ENCODE assay signal across 8 mouse cellular contexts in genomic region chr5:138619211-138620128, GRCm38 (mm10). TPM values are rescaled to one million over a fixed set of nuclear protein-coding genes. Genes with fewer than 3 reads are reported as not detected.
DNase-seq lines count a peak whose midpoint lies in the region; ATAC-seq lines count a peak whose summit lies in the region.

Gene Zfp68, minus strand, starts transcription at chr5:138619761.

- peak; percentile 85 for ATAC-seq in megakaryocyte progenitor cell, adult 5-6 weeks (replicated peaks; ENCODE audit: poor library complexity)

- peak; percentile 100 for DNase-seq in adipocyte (ENCODE audit: low spot score)
- peak; percentile 96 for DNase-seq in embryo, embryonic 10 days (ENCODE audit: low spot score)
- DNase-seq in gastrocnemius, postnatal 10 days: peak; percentile 86
- DNase-seq in induced T-regulatory cell, adult 2 months (ENCODE audit: low read depth): peak; percentile 98
- peak; percentile 91 to 97 for DNase-seq in left cerebral cortex, adult 9 months (ENCODE audit: low spot score in 2 of 2)
- DNase-seq in right cerebral cortex, postnatal 14 days: peak; percentile 92
- DNase-seq in urinary bladder, postnatal 36 days (ENCODE audit: low spot score in 2 of 2): peak; percentile 87 to 93

RNA-seq across cellular contexts. Expression of gene Zfp68, which starts in this region (rescaled TPM):
- total RNA-seq in gastrocnemius, postnatal 10 days (2021): 10 to 100 TPM; 19.2 to 22.1 TPM
- total RNA-seq in megakaryocyte progenitor cell, adult 5-6 weeks (2015): 47.1 and 48.9 TPM in 2 replicates
- total RNA-seq in megakaryocyte progenitor cell, adult 5-6 weeks (2017): 62.8 and 69.4 TPM in 2 replicates

Comparison
In these comparisons a context has a peak if more than half of its experiments do, and no peak if none do; other contexts are left out.
1. Peak in every context shown above with its lines: DNase-seq and ATAC-seq.